Mouse (Mus musculus) cerebellum, postnatal 14 days (tissue): ENCODE results near the gene Trappc13.
"Not testable (repeated sequence)": the region's sequence is repeated elsewhere in the genome, so short reads cannot be mapped to it uniquely, and the experiment has no call there.

Source experiments
- DNase-seq, 2 experiments: peaks; one replicate each; pipeline ENCODE4 v3.0.0; 2021; ENCODE audit warnings: mixed read lengths in 2 of 2

Gene Trappc13

GRCm38 (mm10) chr13:104177796-104178649 is at the start of gene Trappc13:
Trappc13 (minus strand) TSS chr13:104178469.
- peak; percentile 90 to 92 for DNase-seq

GRCm38 (mm10) chr13:104227478-104227877 is 49.2 kb upstream of the Trappc13 start:
- DNase-seq: no peak

GRCm38 (mm10) chr13:104204313-104204712 is 26.0 kb upstream of the Trappc13 start:
- no peak for DNase-seq

- DNase-seq: not testable (repeated sequence)
Observed at GRCm38 (mm10) chr13:104195891-104196290, 17.6 kb upstream of the Trappc13 start.

GRCm38 (mm10) chr13:104187357-104187756 is 9.1 kb upstream of the Trappc13 start:
- no peak for DNase-seq

- DNase-seq: no peak
Observed at GRCm38 (mm10) chr13:104179176-104179888, 1.1 kb upstream of the Trappc13 start.

GRCm38 (mm10) chr13:104178650-104179121 is 417 bp upstream of the Trappc13 start, which contains the start of gene Trim23:
Trim23 (plus strand) TSS chr13:104178797.
- peak; percentile 98 for DNase-seq

GRCm38 (mm10) chr13:104176874-104177273 is 1.4 kb downstream of the Trappc13 start:
- no peak for DNase-seq

GRCm38 (mm10) chr13:104172498-104172897 is 5.8 kb downstream of the Trappc13 start:
- DNase-seq: no peak

GRCm38 (mm10) chr13:104171711-104172110 is 6.6 kb downstream of the Trappc13 start:
- no peak for DNase-seq

- no peak for DNase-seq
Observed at GRCm38 (mm10) chr13:104155686-104156085, 22.6 kb downstream of the Trappc13 start.

GRCm38 (mm10) chr13:104155106-104155505 is 23.2 kb downstream of the Trappc13 start:
- no peak for DNase-seq

- no peak for DNase-seq
Observed at GRCm38 (mm10) chr13:104154180-104154579, 24.1 kb downstream of the Trappc13 start.

- no peak for DNase-seq
Observed at GRCm38 (mm10) chr13:104145646-104146045, 32.6 kb downstream of the Trappc13 start.

- DNase-seq: no peak
Observed at GRCm38 (mm10) chr13:104144871-104145270, 33.4 kb downstream of the Trappc13 start.

GRCm38 (mm10) chr13:104139369-104140209 is 38.7 kb downstream of the Trappc13 start:
- DNase-seq: peak; percentile 82 to 90

- no peak for DNase-seq
Observed at GRCm38 (mm10) chr13:104134510-104135085, 43.7 kb downstream of the Trappc13 start.

- no peak for DNase-seq
Observed at GRCm38 (mm10) chr13:104132561-104132960, 45.7 kb downstream of the Trappc13 start.

GRCm38 (mm10) chr13:104123662-104124381 is 54.4 kb downstream of the Trappc13 start:
- no peak for DNase-seq

GRCm38 (mm10) chr13:104122078-104122840 is 56.0 kb downstream of the Trappc13 start:
- DNase-seq: no peak

GRCm38 (mm10) chr13:104114827-104115226 is 63.4 kb downstream of the Trappc13 start:
- DNase-seq: no peak
